8 mouse cellular contexts compared by ENCODE assay signal in genomic region chr5:64070742-64071476, GRCm38 (mm10).
"Had no signal": no experiment of that assay in that cellular context is flagged by ENCODE, and none has a peak within 500 bp of the region (broad histone marks: within the 10 kb centered on the region; RNA-seq: fewer than 3 reads in every experiment).

No protein-coding gene starts in this region.

- H3K27ac ChIP-seq: limb, embryonic 12.5 days; liver, embryonic 13.5 days; lung, embryonic 15.5 days; macrophage; midbrain, embryonic 12.5 days; neural tube, embryonic 15.5 days had no signal

- H3K36me3 ChIP-seq: limb, embryonic 12.5 days; liver, embryonic 13.5 days; lung, embryonic 15.5 days; midbrain, embryonic 12.5 days; neural tube, embryonic 15.5 days had no signal

- H3K9ac ChIP-seq: limb, embryonic 12.5 days; liver, embryonic 13.5 days; liver, postnatal 0 days; lung, embryonic 15.5 days; midbrain, embryonic 12.5 days; neural tube, embryonic 15.5 days had no signal

- H3K27me3 ChIP-seq: limb, embryonic 12.5 days; lung, embryonic 15.5 days; midbrain, embryonic 12.5 days; neural tube, embryonic 15.5 days had no signal

- H3K4me3 ChIP-seq: limb, embryonic 12.5 days; liver, embryonic 13.5 days; lung, embryonic 15.5 days; megakaryocyte, embryonic 14.5 days; midbrain, embryonic 12.5 days; neural tube, embryonic 15.5 days had no signal

- H3K4me2 ChIP-seq: limb, embryonic 12.5 days; liver, embryonic 13.5 days; lung, embryonic 15.5 days; midbrain, embryonic 12.5 days; neural tube, embryonic 15.5 days had no signal

- H3K4me1 ChIP-seq: liver, embryonic 13.5 days; lung, embryonic 15.5 days; midbrain, embryonic 12.5 days; neural tube, embryonic 15.5 days had no signal

- H3K9me3 ChIP-seq: limb, embryonic 12.5 days; liver, embryonic 13.5 days; lung, embryonic 15.5 days; megakaryocyte, embryonic 14.5 days; midbrain, embryonic 12.5 days; neural tube, embryonic 15.5 days had no signal
